Mouse (Mus musculus): ENCODE measurements around the gene Dynlrb1. TPM values are rescaled to one million over a fixed set of nuclear protein-coding genes. Genes with fewer than 3 reads are reported as not detected.

The Dynlrb1 gene
- polyA plus RNA-seq, 1 experiment from 2014 or later, result 410 TPM

- 1% methylated on average over 47 of the region's 47 CpGs for WGBS
- DNase-seq (ENCODE audit: low spot score), result peak; percentile 99
- peaks cover 10% of the 10 kb centered on the region for H3K36me3 ChIP-seq (ENCODE audit: control insufficient read depth, insufficient read depth, low read length)
- H3K4me2 ChIP-seq (ENCODE audit: low read length), result peak within 1 kb of the TSS; percentile 69
- H3K4me1 ChIP-seq (replicated peaks; ENCODE audit: control insufficient read depth, insufficient read depth, low read length), result peaks cover 8% of the 10 kb centered on the region; the same call in 1 of the 2 replicates
- ATAC-seq (replicated peaks; ENCODE audit: low FRiP score, low TSS enrichment, low read depth), result peak; percentile 95
- H3K9me3 ChIP-seq (ENCODE audit: control insufficient read depth, low read length), result no peaks in the 10 kb centered on the region
- H3K4me3 ChIP-seq (ENCODE audit: low read depth, low read length), result peak within 1 kb of the TSS; percentile 97
- no peaks in the 10 kb centered on the region for H3K27me3 ChIP-seq (replicated peaks; ENCODE audit: control insufficient read depth, insufficient read depth, low read length)
- H3K9ac ChIP-seq (ENCODE audit: low read length), result peak within 1 kb of the TSS; percentile 92
- peak within 1 kb of the TSS; percentile 85 for H3K27ac ChIP-seq (ENCODE audit: low read depth)
Observed at GRCm38 (mm10) chr2:155276195-155276594, 39.9 kb downstream of the Dynlrb1 start, which contains the start of gene Map1lc3a. Map1lc3a (plus strand) TSS chr2:155276297.

GRCm38 (mm10) chr2:155276621-155277175, 40.4 kb downstream of the Dynlrb1 start:
- H3K9me3 ChIP-seq (ENCODE audit: control insufficient read depth, low read length), result no peaks in the 10 kb centered on the region
- peak overlapping the region; percentile 97 for H3K4me3 ChIP-seq (ENCODE audit: low read depth, low read length)
- peak overlapping the region; percentile 69 for H3K4me2 ChIP-seq (ENCODE audit: low read length)
- peaks cover 8% of the 10 kb centered on the region; the same call in 1 of the 2 replicates for H3K4me1 ChIP-seq (replicated peaks; ENCODE audit: control insufficient read depth, insufficient read depth, low read length)
- DNase-seq (ENCODE audit: low spot score) (peak; percentile 89), ATAC-seq (replicated peaks; ENCODE audit: low FRiP score, low TSS enrichment, low read depth) (peak; percentile 92)
- peaks cover 14% of the 10 kb centered on the region for H3K36me3 ChIP-seq (ENCODE audit: control insufficient read depth, insufficient read depth, low read length)
- WGBS, result 1% methylated on average over 31 of the region's 49 CpGs
- H3K27me3 ChIP-seq (replicated peaks; ENCODE audit: control insufficient read depth, insufficient read depth, low read length), result no peaks in the 10 kb centered on the region
- peak overlapping the region; percentile 92 for H3K9ac ChIP-seq (ENCODE audit: low read length)
- peak overlapping the region; percentile 85 for H3K27ac ChIP-seq (ENCODE audit: low read depth)

GRCm38 (mm10) chr2:155277721-155278120, 41.4 kb downstream of the Dynlrb1 start:
- Histone ChIP-seq H3K4me3 (ENCODE audit: low read depth, low read length) (no peak overlapping the region; the same call in 1 of the 2 replicates), H3K36me3 (ENCODE audit: control insufficient read depth, insufficient read depth, low read length) (peaks cover 16% of the 10 kb centered on the region), H3K4me2 (ENCODE audit: low read length) (peak overlapping the region; percentile 69; the same call in 1 of the 2 replicates), H3K4me1 (replicated peaks; ENCODE audit: control insufficient read depth, insufficient read depth, low read length) (peaks cover 8% of the 10 kb centered on the region; the same call in 1 of the 2 replicates), H3K9ac (ENCODE audit: low read length) (no peak overlapping the region), H3K27ac (ENCODE audit: low read depth) (no peak overlapping the region), H3K27me3 (replicated peaks; ENCODE audit: control insufficient read depth, insufficient read depth, low read length) (no peaks in the 10 kb centered on the region), H3K9me3 (ENCODE audit: control insufficient read depth, low read length) (no peaks in the 10 kb centered on the region)
- ATAC-seq (replicated peaks; ENCODE audit: low FRiP score, low TSS enrichment, low read depth) (no peak), DNase-seq (ENCODE audit: low spot score) (no peak)
- WGBS, result 78% methylated on average over 2 of the region's 2 CpGs

- Histone ChIP-seq H3K4me1 (replicated peaks; ENCODE audit: control insufficient read depth, insufficient read depth, low read length) (peaks cover 8% of the 10 kb centered on the region; the same call in 1 of the 2 replicates), H3K9me3 (ENCODE audit: control insufficient read depth, low read length) (no peaks in the 10 kb centered on the region), H3K9ac (ENCODE audit: low read length) (no peak overlapping the region), H3K4me3 (ENCODE audit: low read depth, low read length) (no peak overlapping the region), H3K27me3 (replicated peaks; ENCODE audit: control insufficient read depth, insufficient read depth, low read length) (no peaks in the 10 kb centered on the region), H3K4me2 (ENCODE audit: low read length) (no peak overlapping the region), H3K36me3 (ENCODE audit: control insufficient read depth, insufficient read depth, low read length) (peaks cover 18% of the 10 kb centered on the region), H3K27ac (ENCODE audit: low read depth) (no peak overlapping the region)
- DNase-seq (ENCODE audit: low spot score) (no peak), ATAC-seq (replicated peaks; ENCODE audit: low FRiP score, low TSS enrichment, low read depth) (no peak)
- WGBS, result 90% methylated on average over 7 of the region's 7 CpGs
Observed at GRCm38 (mm10) chr2:155278361-155278760, 42.0 kb downstream of the Dynlrb1 start.

- DNase-seq (ENCODE audit: low spot score) (no peak), ATAC-seq (replicated peaks; ENCODE audit: low FRiP score, low TSS enrichment, low read depth) (no peak)
- Histone ChIP-seq H3K27me3 (replicated peaks; ENCODE audit: control insufficient read depth, insufficient read depth, low read length) (no peaks in the 10 kb centered on the region), H3K9ac (ENCODE audit: low read length) (no peak overlapping the region), H3K4me1 (replicated peaks; ENCODE audit: control insufficient read depth, insufficient read depth, low read length) (peaks cover 8% of the 10 kb centered on the region; the same call in 1 of the 2 replicates), H3K27ac (ENCODE audit: low read depth) (no peak overlapping the region), H3K9me3 (ENCODE audit: control insufficient read depth, low read length) (no peaks in the 10 kb centered on the region), H3K36me3 (ENCODE audit: control insufficient read depth, insufficient read depth, low read length) (peaks cover 26% of the 10 kb centered on the region), H3K4me3 (ENCODE audit: low read depth, low read length) (no peak overlapping the region), H3K4me2 (ENCODE audit: low read length) (no peak overlapping the region)
- WGBS, result 93% methylated on average over 4 of the region's 4 CpGs
Observed at GRCm38 (mm10) chr2:155279163-155279562, 42.8 kb downstream of the Dynlrb1 start.

GRCm38 (mm10) chr2:155280116-155280515, 43.8 kb downstream of the Dynlrb1 start:
- DNase-seq (ENCODE audit: low spot score), result no peak
- no peak overlapping the region for H3K27ac ChIP-seq (ENCODE audit: low read depth)
- H3K4me1 ChIP-seq (replicated peaks; ENCODE audit: control insufficient read depth, insufficient read depth, low read length), result peaks cover 8% of the 10 kb centered on the region; the same call in 1 of the 2 replicates
- WGBS, result 68% methylated on average over 2 of the region's 2 CpGs
- H3K4me2 ChIP-seq (ENCODE audit: low read length), result no peak overlapping the region
- H3K36me3 ChIP-seq (ENCODE audit: control insufficient read depth, insufficient read depth, low read length), result peaks cover 26% of the 10 kb centered on the region
- ATAC-seq (replicated peaks; ENCODE audit: low FRiP score, low TSS enrichment, low read depth), result no peak
- H3K9ac ChIP-seq (ENCODE audit: low read length), result no peak overlapping the region
- H3K4me3 ChIP-seq (ENCODE audit: low read depth, low read length), result no peak overlapping the region
- no peaks in the 10 kb centered on the region for H3K27me3 ChIP-seq (replicated peaks; ENCODE audit: control insufficient read depth, insufficient read depth, low read length)
- no peaks in the 10 kb centered on the region for H3K9me3 ChIP-seq (ENCODE audit: control insufficient read depth, low read length)

- no peaks in the 10 kb centered on the region for H3K9me3 ChIP-seq (ENCODE audit: control insufficient read depth, low read length)
- H3K27me3 ChIP-seq (replicated peaks; ENCODE audit: control insufficient read depth, insufficient read depth, low read length), result no peaks in the 10 kb centered on the region
- peaks cover 19% of the 10 kb centered on the region for H3K36me3 ChIP-seq (ENCODE audit: control insufficient read depth, insufficient read depth, low read length)
- H3K4me3 ChIP-seq (ENCODE audit: low read depth, low read length), result no peak overlapping the region
- no peak for DNase-seq (ENCODE audit: low spot score)
- 86% methylated on average over 4 of the region's 4 CpGs for WGBS
- no peak overlapping the region for H3K9ac ChIP-seq (ENCODE audit: low read length)
- ATAC-seq (replicated peaks; ENCODE audit: low FRiP score, low TSS enrichment, low read depth), result no peak
- no peak overlapping the region for H3K4me2 ChIP-seq (ENCODE audit: low read length)
- H3K4me1 ChIP-seq (replicated peaks; ENCODE audit: control insufficient read depth, insufficient read depth, low read length), result no peaks in the 10 kb centered on the region
- no peak overlapping the region for H3K27ac ChIP-seq (ENCODE audit: low read depth)
Observed at GRCm38 (mm10) chr2:155283793-155284192, 47.5 kb downstream of the Dynlrb1 start.

- Histone ChIP-seq H3K4me2 (ENCODE audit: low read length) (no peak overlapping the region), H3K4me3 (ENCODE audit: low read depth, low read length) (no peak overlapping the region), H3K36me3 (ENCODE audit: control insufficient read depth, insufficient read depth, low read length) (peaks cover 28% of the 10 kb centered on the region), H3K9ac (ENCODE audit: low read length) (no peak overlapping the region), H3K27ac (ENCODE audit: low read depth) (no peak overlapping the region), H3K4me1 (replicated peaks; ENCODE audit: control insufficient read depth, insufficient read depth, low read length) (no peaks in the 10 kb centered on the region), H3K9me3 (ENCODE audit: control insufficient read depth, low read length) (no peaks in the 10 kb centered on the region), H3K27me3 (replicated peaks; ENCODE audit: control insufficient read depth, insufficient read depth, low read length) (no peaks in the 10 kb centered on the region)
- WGBS, result 52% methylated on average over 7 of the region's 7 CpGs
- DNase-seq (ENCODE audit: low spot score) (no peak), ATAC-seq (replicated peaks; ENCODE audit: low FRiP score, low TSS enrichment, low read depth) (no peak)
Observed at GRCm38 (mm10) chr2:155284647-155285046, 48.3 kb downstream of the Dynlrb1 start.

GRCm38 (mm10) chr2:155285744-155286143, 49.4 kb downstream of the Dynlrb1 start:
- 91% methylated on average over 6 of the region's 6 CpGs for WGBS
- no peaks in the 10 kb centered on the region for H3K4me1 ChIP-seq (replicated peaks; ENCODE audit: control insufficient read depth, insufficient read depth, low read length)
- no peak overlapping the region for H3K4me2 ChIP-seq (ENCODE audit: low read length)
- no peak overlapping the region for H3K4me3 ChIP-seq (ENCODE audit: low read depth, low read length)
- H3K27me3 ChIP-seq (replicated peaks; ENCODE audit: control insufficient read depth, insufficient read depth, low read length), result no peaks in the 10 kb centered on the region
- H3K36me3 ChIP-seq (ENCODE audit: control insufficient read depth, insufficient read depth, low read length), result peaks cover 39% of the 10 kb centered on the region
- no peak overlapping the region for H3K27ac ChIP-seq (ENCODE audit: low read depth)
- H3K9me3 ChIP-seq (ENCODE audit: control insufficient read depth, low read length), result no peaks in the 10 kb centered on the region
- H3K9ac ChIP-seq (ENCODE audit: low read length), result no peak overlapping the region
- ATAC-seq (replicated peaks; ENCODE audit: low FRiP score, low TSS enrichment, low read depth) (no peak), DNase-seq (ENCODE audit: low spot score) (no peak)

All from intestine, embryonic 14.5 days (tissue).